Mouse (Mus musculus): ENCODE results near the gene Svs3b. TPM values are rescaled to one million over a fixed set of nuclear protein-coding genes. Genes with fewer than 3 reads are reported as not detected.
"Not testable (repeated sequence)": the region's sequence is repeated elsewhere in the genome, so short reads cannot be mapped to it uniquely, and the experiment has no call there.

Svs3b gene
- polyA plus RNA-seq, 2 experiments = not detected

DNA sequence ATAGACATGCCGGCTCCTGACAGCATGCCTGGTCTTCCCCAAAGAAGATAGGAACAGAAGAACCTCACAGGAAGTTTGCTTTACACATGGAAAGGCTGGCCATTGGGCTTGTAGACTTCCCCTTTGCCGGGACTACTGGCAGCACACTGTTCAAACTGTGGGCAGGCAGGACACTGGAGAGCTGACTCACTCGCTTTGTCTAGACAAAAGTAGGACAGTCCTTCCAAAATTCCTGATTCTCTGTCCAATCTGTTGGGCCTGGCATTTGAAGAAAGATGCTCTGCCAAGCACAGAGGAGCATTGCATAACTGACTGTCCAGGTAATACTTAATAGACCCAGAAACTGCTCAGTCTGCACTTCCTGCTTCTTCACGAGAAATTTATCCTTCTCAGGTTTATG is 49.8 kb downstream of the Svs3b start:
- no peak for ATAC-seq (ENCODE audit: low FRiP score, low read depth)
- Histone ChIP-seq H3K9me3 (ENCODE audit: control insufficient read depth, low read length) (no peaks in the 10 kb centered on the region), H3K36me3 (ENCODE audit: control insufficient read depth, insufficient read depth, low read length) (no peaks in the 10 kb centered on the region), H3K27ac (replicated peaks; ENCODE audit: low read depth, low read length) (no peak overlapping the region), H3K4me2 (replicated peaks; ENCODE audit: low read depth, low read length, severe bottlenecking) (no peak overlapping the region), H3K4me1 (ENCODE audit: control insufficient read depth, insufficient read depth, low read length) (no peaks in the 10 kb centered on the region), H3K27me3 (ENCODE audit: control insufficient read depth, insufficient read depth, low read length) (no peaks in the 10 kb centered on the region), H3K9ac (ENCODE audit: low read depth, low read length, severe bottlenecking) (no peak overlapping the region), H3K4me3 (replicated peaks; ENCODE audit: low read length) (no peak overlapping the region)
- WGBS = 79% methylated on average over 4 of the region's 4 CpGs
- TF ChIP-seq POLR2A (IDR thresholded peaks at IDR 0.05; ENCODE audit: borderline replicate concordance, extremely low read depth, insufficient read depth, insufficient read length) = no peak
- DNase-seq (ENCODE audit: low spot score) = no peak

DNA sequence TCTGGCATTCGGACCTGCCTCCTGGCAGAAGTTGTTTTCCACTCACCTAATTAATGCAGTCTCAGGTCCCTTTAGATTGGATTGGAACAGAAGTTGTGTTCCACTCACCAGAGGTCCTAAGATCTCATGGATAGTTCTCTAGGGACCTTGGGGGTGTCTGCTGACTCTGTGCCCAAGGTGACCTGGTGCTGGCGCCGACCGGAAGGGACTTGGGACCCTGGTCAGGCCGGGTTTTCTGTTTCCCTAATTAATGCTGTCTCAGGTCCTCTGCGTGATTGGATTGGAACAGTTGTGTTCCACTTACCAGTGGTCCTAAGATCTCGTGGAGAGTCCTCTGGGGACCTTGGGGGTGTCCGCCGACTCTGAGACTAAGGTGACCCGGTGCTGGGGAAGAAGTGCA is 50.4 kb downstream of the Svs3b start:
- H3K4me3 ChIP-seq (replicated peaks; ENCODE audit: low read length); H3K9me3 ChIP-seq (ENCODE audit: control insufficient read depth, low read length); DNase-seq (ENCODE audit: low spot score); H3K4me2 ChIP-seq (replicated peaks; ENCODE audit: low read depth, low read length, severe bottlenecking); H3K27me3 ChIP-seq (ENCODE audit: control insufficient read depth, insufficient read depth, low read length); H3K36me3 ChIP-seq (ENCODE audit: control insufficient read depth, insufficient read depth, low read length); H3K27ac ChIP-seq (replicated peaks; ENCODE audit: low read depth, low read length); H3K9ac ChIP-seq (ENCODE audit: low read depth, low read length, severe bottlenecking); ATAC-seq (ENCODE audit: low FRiP score, low read depth); H3K4me1 ChIP-seq (ENCODE audit: control insufficient read depth, insufficient read depth, low read length): not testable (repeated sequence)
- 90% methylated on average over 10 of the region's 10 CpGs for WGBS

Other genes starting within 250 kb of the Svs3b start
- gene Pabpc1l, start 231.2 kb downstream of the Svs3b start, polyA plus RNA-seq (2012; rRNA removed) = 2.2 and 3.4 TPM in 2 replicates
- 2.4 and 2.6 TPM in 2 replicates for gene Pabpc1l, start 231.2 kb downstream of the Svs3b start, polyA plus RNA-seq (2014; fragmentation: Nextera tagmentation; extraction: Ambion mirVana)
- 16.1 and 16.8 TPM in 2 replicates for gene Stk4, start 186.3 kb downstream of the Svs3b start, polyA plus RNA-seq (2012; rRNA removed)
- gene Stk4, start 186.3 kb downstream of the Svs3b start, polyA plus RNA-seq (2014; fragmentation: Nextera tagmentation; extraction: Ambion mirVana) = 23.2 and 25.5 TPM in 2 replicates
- gene Tomm34, start 185.5 kb downstream of the Svs3b start, polyA plus RNA-seq (2012; rRNA removed) = 39.1 and 42.9 TPM in 2 replicates
- gene Tomm34, start 185.5 kb downstream of the Svs3b start, polyA plus RNA-seq (2014; fragmentation: Nextera tagmentation; extraction: Ambion mirVana) = 50.1 and 53.5 TPM in 2 replicates
- 6.8 and 11.2 TPM in 2 replicates for gene Kcns1, start 85.5 kb downstream of the Svs3b start, polyA plus RNA-seq (2012; rRNA removed)
- 2.7 and 3.2 TPM in 2 replicates for gene Kcns1, start 85.5 kb downstream of the Svs3b start, polyA plus RNA-seq (2014; fragmentation: Nextera tagmentation; extraction: Ambion mirVana)
- gene Wfdc5, start 73.9 kb downstream of the Svs3b start, polyA plus RNA-seq (2012; rRNA removed) = 0.08 TPM in 1 of 2 replicates, not detected in the other
- 0.33 and 0.77 TPM in 2 replicates for gene Wfdc5, start 73.9 kb downstream of the Svs3b start, polyA plus RNA-seq (2014; fragmentation: Nextera tagmentation; extraction: Ambion mirVana)
- 0.30 and 0.32 TPM in 2 replicates for gene Wfdc12, start 66.0 kb downstream of the Svs3b start, polyA plus RNA-seq (2012; rRNA removed)
- gene Wfdc12, start 66.0 kb downstream of the Svs3b start, polyA plus RNA-seq (2014; fragmentation: Nextera tagmentation; extraction: Ambion mirVana) = not detected in 2 replicates
- gene Wfdc15a, start 56.5 kb downstream of the Svs3b start, polyA plus RNA-seq (2012; rRNA removed) = not detected in 2 replicates
- gene Wfdc15a, start 56.5 kb downstream of the Svs3b start, polyA plus RNA-seq (2014; fragmentation: Nextera tagmentation; extraction: Ambion mirVana) = not detected in 2 replicates
- not detected in 2 replicates for gene Wfdc15b, start 35.0 kb downstream of the Svs3b start, polyA plus RNA-seq (2012; rRNA removed)
- gene Wfdc15b, start 35.0 kb downstream of the Svs3b start, polyA plus RNA-seq (2014; fragmentation: Nextera tagmentation; extraction: Ambion mirVana) = not detected in 2 replicates
- not detected in 2 replicates for gene Svs2, start 18.2 kb downstream of the Svs3b start, polyA plus RNA-seq (2012; rRNA removed)
- not detected in 2 replicates for gene Svs2, start 18.2 kb downstream of the Svs3b start, polyA plus RNA-seq (2014; fragmentation: Nextera tagmentation; extraction: Ambion mirVana)
- gene Svs4, start 21.8 kb upstream of the Svs3b start, polyA plus RNA-seq (2012; rRNA removed) = not detected in 2 replicates
- not detected in 2 replicates for gene Svs4, start 21.8 kb upstream of the Svs3b start, polyA plus RNA-seq (2014; fragmentation: Nextera tagmentation; extraction: Ambion mirVana)
- gene Svs3a, start 32.6 kb upstream of the Svs3b start, polyA plus RNA-seq (2012; rRNA removed) = not detected in 2 replicates
- not detected in 2 replicates for gene Svs3a, start 32.6 kb upstream of the Svs3b start, polyA plus RNA-seq (2014; fragmentation: Nextera tagmentation; extraction: Ambion mirVana)
- gene Svs6, start 60.1 kb upstream of the Svs3b start, polyA plus RNA-seq (2012; rRNA removed) = not detected in 2 replicates
- not detected in 2 replicates for gene Svs6, start 60.1 kb upstream of the Svs3b start, polyA plus RNA-seq (2014; fragmentation: Nextera tagmentation; extraction: Ambion mirVana)
- not detected in 2 replicates for gene Svs5, start 76.1 kb upstream of the Svs3b start, polyA plus RNA-seq (2012; rRNA removed)
- not detected in 2 replicates for gene Svs5, start 76.1 kb upstream of the Svs3b start, polyA plus RNA-seq (2014; fragmentation: Nextera tagmentation; extraction: Ambion mirVana)
- 3.9 and 5.1 TPM in 2 replicates for gene Slpi, start 132.5 kb upstream of the Svs3b start, polyA plus RNA-seq (2012; rRNA removed)
- 1.1 and 2.1 TPM in 2 replicates for gene Slpi, start 132.5 kb upstream of the Svs3b start, polyA plus RNA-seq (2014; fragmentation: Nextera tagmentation; extraction: Ambion mirVana)
- 2.7 and 3.9 TPM in 2 replicates for gene Rbpjl, start 146.5 kb upstream of the Svs3b start, polyA plus RNA-seq (2012; rRNA removed)
- 0.45 and 0.76 TPM in 2 replicates for gene Rbpjl, start 146.5 kb upstream of the Svs3b start, polyA plus RNA-seq (2014; fragmentation: Nextera tagmentation; extraction: Ambion mirVana)
- 362 and 495 TPM in 2 replicates for gene Matn4, start 148.5 kb upstream of the Svs3b start, polyA plus RNA-seq (2012; rRNA removed)
- 30.2 and 39.9 TPM in 2 replicates for gene Matn4, start 148.5 kb upstream of the Svs3b start, polyA plus RNA-seq (2014; fragmentation: Nextera tagmentation; extraction: Ambion mirVana)
- gene Sdc4, start 187.2 kb upstream of the Svs3b start, polyA plus RNA-seq (2012; rRNA removed) = 27.4 and 29.7 TPM in 2 replicates
- 65.9 and 68.2 TPM in 2 replicates for gene Sdc4, start 187.2 kb upstream of the Svs3b start, polyA plus RNA-seq (2014; fragmentation: Nextera tagmentation; extraction: Ambion mirVana)
- 48.4 and 68.8 TPM in 2 replicates for gene Sys1, start 200.3 kb upstream of the Svs3b start, polyA plus RNA-seq (2012; rRNA removed)
- gene Sys1, start 200.3 kb upstream of the Svs3b start, polyA plus RNA-seq (2014; fragmentation: Nextera tagmentation; extraction: Ambion mirVana) = 73.1 TPM in 2 replicates
- 9.0 and 10.4 TPM in 2 replicates for gene Gm20458, start 204.3 kb upstream of the Svs3b start, polyA plus RNA-seq (2012; rRNA removed)
- 12.2 and 14.3 TPM in 2 replicates for gene Gm20458, start 204.3 kb upstream of the Svs3b start, polyA plus RNA-seq (2014; fragmentation: Nextera tagmentation; extraction: Ambion mirVana)
- gene Trp53tg5, start 217.1 kb upstream of the Svs3b start, polyA plus RNA-seq (2012; rRNA removed) = not detected in 2 replicates
- 0.22 TPM in 1 of 2 replicates, not detected in the other for gene Trp53tg5, start 217.1 kb upstream of the Svs3b start, polyA plus RNA-seq (2014; fragmentation: Nextera tagmentation; extraction: Ambion mirVana)
- gene Dbndd2, start 229.5 kb upstream of the Svs3b start, polyA plus RNA-seq (2012; rRNA removed) = 7.7 and 8.3 TPM in 2 replicates
- gene Dbndd2, start 229.5 kb upstream of the Svs3b start, polyA plus RNA-seq (2014; fragmentation: Nextera tagmentation; extraction: Ambion mirVana) = 2.9 and 4.4 TPM in 2 replicates
- 99.5 and 142 TPM in 2 replicates for gene Pigt, start 240.9 kb upstream of the Svs3b start, polyA plus RNA-seq (2012; rRNA removed)
- 72.4 and 81.4 TPM in 2 replicates for gene Pigt, start 240.9 kb upstream of the Svs3b start, polyA plus RNA-seq (2014; fragmentation: Nextera tagmentation; extraction: Ambion mirVana)